Mouse (Mus musculus) liver, postnatal 0 days (tissue): ENCODE data around the gene Ndel1. TPM values are rescaled to one million over a fixed set of nuclear protein-coding genes. Genes with fewer than 3 reads are reported as not detected.

ENCODE experiments used
- ATAC-seq: fragments of 200-750 bp; cut with Nextera tagmentation; 2 replicates; pipeline ENCODE4 v1.8.0; 2017; ENCODE audit warnings: mild to moderate bottlenecking, moderate library complexity
- DNase-seq: peaks from one replicate; pipeline ENCODE4 v3.0.0-alpha.2; 2016
- H3K27ac ChIP-seq: fragments of 300-500 bp; sonication (generic); 2 replicates; pipeline ENCODE4 v1.5.1; 2014; ENCODE audit warnings: antibody characterized with exemption, moderate library complexity, mild to moderate bottlenecking, low read depth
- H3K27me3 ChIP-seq: fragments of 300-500 bp; sonication (generic); 2 replicates; pipeline ENCODE4 v1.6.1; 2014; ENCODE audit warnings: low read length, control low read depth, mixed read lengths; ENCODE audit not compliant: insufficient read depth
- H3K36me3 ChIP-seq: fragments of 300-500 bp; sonication (generic); replicated peaks from 2 replicates; pipeline ENCODE4 v1.6.1; 2014; ENCODE audit warnings: mild to moderate bottlenecking, control low read depth, low read length, moderate library complexity, mixed read lengths; ENCODE audit not compliant: insufficient read depth
- H3K4me1 ChIP-seq: fragments of 300-500 bp; sonication (generic); 2 replicates; pipeline ENCODE4 v1.6.1; 2014; ENCODE audit warnings: antibody characterized with exemption, mild to moderate bottlenecking, control low read depth; ENCODE audit not compliant: insufficient read depth
- H3K4me2 ChIP-seq: fragments of 300-500 bp; sonication (generic); 2 replicates; pipeline ENCODE4 v1.6.1; 2014; ENCODE audit warnings: low read depth, mild to moderate bottlenecking, low read length, moderate library complexity, mixed read lengths
- H3K4me3 ChIP-seq: fragments of 300-500 bp; sonication (generic); 2 replicates; pipeline ENCODE4 v1.5.1; 2014; ENCODE audit warnings: low read depth, low read length
- H3K9ac ChIP-seq: fragments of 300-500 bp; sonication (generic); replicated peaks from 2 replicates; pipeline ENCODE4 v1.6.1; 2014; ENCODE audit warnings: mild to moderate bottlenecking, moderate library complexity
- H3K9me3 ChIP-seq: fragments of 300-500 bp; sonication (generic); 2 replicates; pipeline ENCODE4 v1.6.1; 2016; ENCODE audit warnings: mild to moderate bottlenecking, control low read depth, low read length, mixed read lengths
- CTCF ChIP-seq: sonication (generic); IDR thresholded peaks from 2 replicates; pipeline ENCODE4 v1.5.1; 2016; ENCODE audit warnings: antibody characterized with exemption, low read depth
- EP300 ChIP-seq: IDR thresholded peaks from 2 replicates; pipeline ENCODE4 v1.6.1; 2016; ENCODE audit warnings: antibody characterized with exemption, low read depth, mild to moderate bottlenecking
- WGBS: fragments of 180-500 bp; shearing (Covaris S2); extraction: QIAGEN DNeasy Blood & Tissue Kit; methylation state at CpG from one replicate; pipeline ENCODE4 v1.1.7; 2014; ENCODE audit not compliant: insufficient replicate concordance; 5-methylcytosine and 5-hydroxymethylcytosine counted together
- polyA plus RNA-seq: library from polyadenylated mRNA; unstranded; fragments of >200 nt; fragmentation: Nextera tagmentation; extraction: Ambion mirVana; gene quantifications from 2 replicates; pipeline ENCODE4 v1.2.1, GENCODE M21; 2015

The Ndel1 gene
- polyA plus RNA-seq, 1 experiment from 2014 or later, result 32.8 TPM

DNA sequence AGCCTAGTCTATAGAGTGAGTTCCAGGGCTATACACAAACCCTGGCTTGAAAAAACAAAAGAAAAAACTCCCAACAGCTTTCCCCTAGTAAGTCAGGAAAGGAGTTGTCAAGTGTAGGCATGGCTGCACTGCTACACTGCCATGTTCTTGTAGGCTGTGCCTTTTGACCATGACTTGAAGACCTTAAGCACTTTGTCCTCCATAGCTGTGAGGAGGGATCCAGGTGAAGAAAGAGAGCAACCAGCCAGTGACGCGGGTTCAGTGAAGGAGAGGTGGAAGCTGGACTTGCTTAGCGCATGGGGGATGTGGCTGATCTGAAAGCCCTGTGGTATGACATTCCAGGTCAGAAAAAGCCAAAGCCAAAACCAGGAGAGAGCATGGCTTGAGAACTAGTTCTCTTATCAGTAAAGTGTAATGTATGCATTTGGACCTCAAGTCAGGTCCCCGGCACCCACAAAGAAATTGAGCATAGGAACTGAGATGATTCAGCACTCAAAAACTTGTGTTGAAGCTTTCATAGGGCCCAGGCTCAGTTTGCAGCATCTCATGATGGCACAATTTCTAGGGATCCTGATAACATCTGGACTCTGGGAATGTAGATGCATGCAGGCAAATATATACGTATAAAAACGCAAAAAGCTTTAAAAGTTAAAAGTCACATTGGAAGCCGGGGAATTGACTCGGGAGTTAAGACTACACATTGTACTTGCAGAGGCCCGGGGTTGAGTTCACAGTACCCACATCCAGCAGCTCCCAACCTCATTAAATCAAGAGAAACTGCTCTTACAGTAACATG lies 34.2 kb upstream of the Ndel1 start:
- Histone ChIP-seq H3K27ac (no peak overlapping the region), H3K4me3 (no peak overlapping the region), H3K4me1 (peaks cover 8% of the 10 kb centered on the region), H3K9me3 (no peaks in the 10 kb centered on the region), H3K27me3 (no peaks in the 10 kb centered on the region), H3K4me2 (no peak overlapping the region), H3K36me3 (peaks cover 45% of the 10 kb centered on the region), H3K9ac (no peak overlapping the region)
- 86% methylated on average over 9 of the region's 9 CpGs for WGBS
- ATAC-seq (no peak), DNase-seq (no peak)
- no peak for TF ChIP-seq CTCF

GRCm38 (mm10) chr11:68905138-68905531 lies 33.5 kb upstream of the Ndel1 start:
- no peak overlapping the region for H3K9ac ChIP-seq
- H3K4me1 ChIP-seq, result peaks cover 10% of the 10 kb centered on the region
- no peaks in the 10 kb centered on the region for H3K9me3 ChIP-seq
- WGBS, result 92% methylated on average over 3 of the region's 3 CpGs
- TF ChIP-seq EP300 (no peak), CTCF (no peak)
- no peak overlapping the region for H3K4me2 ChIP-seq
- no peak overlapping the region for H3K27ac ChIP-seq
- H3K36me3 ChIP-seq, result peaks cover 45% of the 10 kb centered on the region
- DNase-seq, result no peak
- no peak overlapping the region for H3K4me3 ChIP-seq
- ATAC-seq, result no peak
- H3K27me3 ChIP-seq, result no peaks in the 10 kb centered on the region

DNA sequence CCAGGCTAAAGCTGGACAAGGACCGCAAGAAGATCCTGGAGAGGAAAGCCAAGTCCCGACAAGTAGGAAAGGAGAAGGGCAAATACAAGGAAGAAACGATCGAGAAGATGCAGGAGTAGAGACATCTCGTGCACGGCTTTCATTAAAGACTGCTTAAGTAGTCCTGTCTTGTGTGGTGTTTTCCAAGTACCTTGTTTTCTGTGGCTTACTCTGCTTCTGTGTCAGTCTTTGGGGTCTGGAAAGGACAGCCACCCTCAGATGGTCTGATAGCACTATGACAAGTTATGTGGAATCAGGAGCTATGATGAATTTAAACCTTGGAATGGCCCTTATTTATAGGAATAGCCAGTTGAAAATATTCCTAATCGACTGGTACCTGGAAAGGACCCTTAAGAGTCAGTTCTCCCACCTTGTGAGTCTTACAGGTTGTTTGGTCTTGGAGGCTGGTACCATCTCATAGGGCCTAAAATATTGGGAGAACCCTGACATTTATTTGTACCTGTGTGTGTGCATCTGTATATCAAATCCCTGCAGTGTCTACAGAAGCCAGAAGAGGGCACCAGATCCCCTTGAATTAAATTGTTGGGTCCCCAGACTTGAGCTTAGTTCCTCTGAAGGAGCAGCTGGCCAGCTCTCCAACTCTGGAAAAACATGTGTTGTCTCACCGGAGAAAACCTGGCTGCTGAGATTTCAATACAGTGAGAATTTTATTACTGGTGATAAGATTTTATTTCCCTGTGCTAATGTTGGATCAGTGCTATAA lies 32.9 kb upstream of the Ndel1 start:
- Histone ChIP-seq H3K9me3 (no peaks in the 10 kb centered on the region), H3K27me3 (no peaks in the 10 kb centered on the region), H3K9ac (no peak overlapping the region), H3K27ac (no peak overlapping the region), H3K4me2 (no peak overlapping the region), H3K4me1 (peaks cover 10% of the 10 kb centered on the region), H3K36me3 (peaks cover 45% of the 10 kb centered on the region), H3K4me3 (no peak overlapping the region)
- TF ChIP-seq CTCF, result peak; percentile 76
- no peak for TF ChIP-seq EP300
- 83% methylated on average over 8 of the region's 8 CpGs for WGBS
- ATAC-seq, result no peak
- DNase-seq, result peak; percentile 75

GRCm38 (mm10) chr11:68903775-68904174 lies 32.1 kb upstream of the Ndel1 start:
- Histone ChIP-seq H3K36me3 (peaks cover 45% of the 10 kb centered on the region), H3K27ac (no peak overlapping the region), H3K9me3 (no peaks in the 10 kb centered on the region), H3K27me3 (no peaks in the 10 kb centered on the region), H3K4me3 (no peak overlapping the region), H3K9ac (no peak overlapping the region), H3K4me2 (no peak overlapping the region), H3K4me1 (peaks cover 15% of the 10 kb centered on the region)
- WGBS, result 81% methylated on average over 2 of the region's 2 CpGs
- DNase-seq (no peak), ATAC-seq (no peak)
- TF ChIP-seq EP300 (no peak), CTCF (no peak)

GRCm38 (mm10) chr11:68902823-68903222 lies 31.2 kb upstream of the Ndel1 start:
- Histone ChIP-seq H3K27me3 (no peaks in the 10 kb centered on the region), H3K4me3 (peak overlapping the region; percentile 85), H3K4me2 (peak overlapping the region; percentile 80), H3K36me3 (peaks cover 45% of the 10 kb centered on the region), H3K4me1 (peaks cover 23% of the 10 kb centered on the region), H3K27ac (no peak overlapping the region), H3K9me3 (no peaks in the 10 kb centered on the region), H3K9ac (peak overlapping the region; percentile 98)
- TF ChIP-seq EP300 (no peak), CTCF (no peak)
- no peak for ATAC-seq
- WGBS, result 70% methylated on average over 5 of the region's 5 CpGs
- no peak for DNase-seq

DNA sequence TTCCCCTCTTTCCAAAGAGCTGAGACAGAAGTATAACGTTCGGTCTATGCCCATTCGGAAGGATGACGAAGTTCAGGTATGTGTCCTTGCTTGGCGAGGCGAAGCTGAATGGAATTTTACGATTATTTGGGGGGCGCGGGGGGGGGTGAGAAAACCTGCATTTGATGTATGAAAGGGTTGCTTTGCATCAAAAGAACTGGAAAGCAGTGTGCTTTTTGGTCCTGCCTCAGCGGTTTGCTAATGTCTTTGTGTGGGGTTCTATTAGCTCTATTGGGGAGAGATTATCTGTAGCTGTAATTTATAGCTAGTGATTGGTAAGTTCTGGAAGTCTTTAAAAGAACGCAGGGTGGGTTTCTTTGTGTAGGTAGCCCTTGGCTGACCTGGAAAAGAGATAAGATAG lies 30.7 kb upstream of the Ndel1 start:
- no peak for TF ChIP-seq CTCF
- no peak for TF ChIP-seq EP300

More for the DNA sequence above, 30.7 kb upstream of the Ndel1 start:
- DNase-seq, result no peak
- H3K36me3 ChIP-seq, result peaks cover 45% of the 10 kb centered on the region
- no peaks in the 10 kb centered on the region for H3K9me3 ChIP-seq
- H3K9ac ChIP-seq, result peak overlapping the region; percentile 98
- ATAC-seq, result no peak
- H3K27me3 ChIP-seq, result no peaks in the 10 kb centered on the region
- no peak overlapping the region for H3K27ac ChIP-seq
- H3K4me1 ChIP-seq, result peaks cover 25% of the 10 kb centered on the region
- H3K4me2 ChIP-seq, result peak overlapping the region; percentile 80
- 5% methylated on average over 11 of the region's 11 CpGs for WGBS
- peak overlapping the region; percentile 85 for H3K4me3 ChIP-seq
